Mouse (Mus musculus) testis, postnatal 14 days (tissue): ENCODE results near the gene Trappc10.
"Not testable (repeated sequence)": the region's sequence is repeated elsewhere in the genome, so short reads cannot be mapped to it uniquely, and the experiment has no call there.

Experiments used
- DNase-seq: peaks from one replicate; pipeline ENCODE4 v3.0.0; 2021; ENCODE audit warnings: low spot score

Trappc10 gene

DNA sequence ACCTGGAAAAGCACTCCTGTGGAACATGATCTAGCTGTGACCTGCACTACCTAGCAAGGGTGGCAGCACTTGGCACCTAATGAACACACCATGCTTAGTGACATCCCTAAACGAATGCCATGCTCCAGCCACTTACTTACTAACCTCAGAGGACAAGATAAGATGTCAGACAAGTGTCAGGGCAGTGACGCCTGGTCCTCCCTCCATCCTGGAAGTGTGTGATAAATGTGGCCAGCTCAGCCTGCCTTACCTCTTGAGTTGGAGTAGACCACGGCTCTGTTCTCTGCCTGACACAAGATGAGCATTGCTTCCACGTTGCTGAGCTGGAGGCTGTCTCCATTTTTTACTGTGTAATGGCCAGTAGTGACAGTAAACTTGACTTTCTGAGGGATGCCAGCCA is 43.3 kb downstream of the Trappc10 start:
- no peak for DNase-seq

DNA sequence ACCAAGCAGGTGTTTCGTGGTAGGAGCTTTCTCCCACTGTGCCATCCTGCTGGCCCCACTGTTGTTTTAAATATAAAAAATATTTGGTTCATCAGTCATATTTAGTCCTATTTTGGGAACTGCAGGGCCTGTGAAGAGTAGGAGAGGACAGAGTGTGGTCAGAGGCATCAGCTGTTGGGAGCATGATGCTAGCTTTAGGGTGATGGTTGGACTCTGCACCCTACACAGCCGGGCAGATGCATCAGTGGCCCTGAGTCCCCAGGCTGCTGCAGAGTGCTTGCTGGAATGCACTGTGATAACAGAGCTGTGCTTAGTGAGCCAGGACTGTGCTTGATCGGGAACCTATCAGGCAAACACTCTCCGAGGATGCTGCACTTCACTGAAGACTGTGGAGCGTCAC is 51.5 kb downstream of the Trappc10 start:
- DNase-seq = no peak

DNA sequence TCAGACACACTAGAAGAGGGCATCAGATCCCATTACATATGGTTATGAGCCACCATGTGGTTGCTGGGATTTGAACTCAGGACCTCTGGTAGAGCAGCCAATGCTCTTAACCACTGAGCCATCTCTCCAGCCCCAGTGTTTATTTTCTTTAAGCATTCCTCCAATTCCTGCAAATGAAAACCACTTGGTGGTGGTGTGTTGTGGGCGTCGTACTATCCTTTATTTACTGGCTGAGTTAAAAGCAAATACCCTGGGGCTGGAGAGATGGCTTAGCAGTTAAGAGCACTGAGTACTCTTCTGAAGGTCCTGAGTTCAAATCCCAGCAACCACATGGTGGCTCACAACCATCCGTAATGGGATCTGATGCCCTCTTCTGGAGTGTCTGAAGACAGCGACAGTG is 58.4 kb downstream of the Trappc10 start:
- not testable (repeated sequence) for DNase-seq

DNA sequence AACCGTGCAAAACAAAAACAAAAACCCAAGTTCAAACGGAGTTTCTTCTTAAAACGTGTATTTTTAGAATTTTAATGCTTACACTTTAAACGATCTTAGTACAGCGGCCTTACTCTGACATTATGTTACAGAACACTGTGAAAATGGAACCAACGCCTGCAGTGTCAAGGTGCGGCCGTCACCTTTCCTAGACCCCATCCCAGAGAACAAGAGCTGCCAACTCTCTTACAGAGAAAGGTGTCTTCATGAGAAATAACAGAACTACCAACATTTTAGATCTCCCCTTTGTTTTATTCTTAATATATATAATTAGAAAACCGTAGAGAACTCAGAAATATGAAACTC is 59.1 kb downstream of the Trappc10 start:
- DNase-seq = no peak

DNA sequence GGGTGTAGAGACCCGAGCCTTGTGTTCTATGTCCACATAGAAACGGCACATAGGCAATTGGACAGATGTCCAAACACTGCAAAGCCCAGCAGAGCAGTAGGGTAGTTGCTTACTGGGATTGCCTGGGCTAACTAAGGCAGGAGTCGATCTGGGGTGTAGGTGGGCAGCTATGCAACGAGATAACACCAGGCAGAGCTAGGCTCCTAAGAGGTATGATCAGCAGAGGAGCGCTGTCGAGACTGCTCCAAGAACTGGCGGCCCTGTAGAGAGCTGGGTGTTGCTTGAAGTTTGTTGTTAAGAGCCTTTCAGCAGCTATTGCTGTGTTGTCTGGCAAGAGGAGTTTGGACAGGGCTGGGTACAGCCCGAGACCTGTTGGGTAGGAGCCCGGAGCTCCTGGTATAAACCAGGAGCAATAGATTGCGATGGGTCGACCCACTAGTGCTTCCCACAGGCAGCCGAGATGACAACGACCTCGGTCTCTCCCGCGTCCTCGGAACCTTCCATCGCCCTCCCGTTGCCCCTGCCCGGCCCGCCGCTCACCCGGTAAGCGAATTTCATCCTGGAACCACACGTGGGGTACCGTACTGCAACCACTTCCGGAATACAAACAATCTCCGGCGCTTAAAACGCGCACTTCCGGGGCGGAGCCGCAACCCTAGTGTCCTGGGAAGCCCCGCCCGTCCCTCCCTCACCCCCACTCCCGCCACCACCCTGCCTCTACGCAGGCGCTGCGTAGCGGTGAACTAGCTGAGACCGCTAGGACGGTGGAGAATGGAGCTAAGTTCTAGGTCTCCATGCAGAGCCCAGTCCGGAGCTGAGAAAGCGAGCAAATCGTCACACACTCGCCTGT is 59.7 kb downstream of the Trappc10 start, which contains the start of gene Pwp2:
Pwp2 (minus strand) TSS at position 619 of the 850 bp plus-strand sequence.
- DNase-seq = peak; percentile 89

DNA sequence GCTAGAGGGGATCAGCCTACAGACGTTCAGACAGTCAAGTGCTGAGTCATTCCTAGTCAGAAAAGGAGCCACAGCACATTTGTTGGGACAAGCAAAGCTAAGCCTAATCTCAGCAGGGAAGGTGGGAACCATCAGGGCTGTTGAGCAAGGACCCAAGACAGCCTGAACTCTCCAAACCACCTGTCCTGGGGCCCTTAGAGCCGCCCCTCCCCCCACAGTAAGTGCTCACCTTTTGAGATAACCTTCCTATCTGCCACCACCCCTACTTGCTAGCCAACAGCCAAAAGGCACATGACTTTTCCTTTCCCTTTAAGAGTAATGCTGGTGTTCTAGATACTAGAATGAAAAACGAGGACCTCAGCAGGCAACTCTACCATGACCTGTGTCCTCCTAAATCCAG is 60.9 kb downstream of the Trappc10 start:
- DNase-seq = no peak

DNA sequence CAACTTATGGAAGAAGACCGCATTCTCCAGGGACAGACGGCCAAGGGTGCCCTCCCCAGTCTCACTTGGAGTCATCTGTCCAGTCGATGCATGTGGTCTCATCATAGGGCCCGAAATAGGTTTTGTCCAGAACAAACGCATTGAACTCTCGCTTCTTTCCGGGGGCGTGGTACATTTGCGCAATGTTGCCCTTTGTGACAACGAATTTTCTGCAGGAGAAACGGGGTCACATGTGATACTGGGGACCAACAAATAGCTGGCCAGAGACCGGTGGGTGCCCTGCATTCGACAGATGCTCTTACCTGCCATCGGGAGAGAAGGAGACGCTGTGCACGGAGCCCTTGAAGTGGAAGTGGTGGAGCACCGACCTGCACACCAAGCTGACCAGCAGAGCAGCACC is 62.1 kb downstream of the Trappc10 start:
- DNase-seq = no peak

DNA sequence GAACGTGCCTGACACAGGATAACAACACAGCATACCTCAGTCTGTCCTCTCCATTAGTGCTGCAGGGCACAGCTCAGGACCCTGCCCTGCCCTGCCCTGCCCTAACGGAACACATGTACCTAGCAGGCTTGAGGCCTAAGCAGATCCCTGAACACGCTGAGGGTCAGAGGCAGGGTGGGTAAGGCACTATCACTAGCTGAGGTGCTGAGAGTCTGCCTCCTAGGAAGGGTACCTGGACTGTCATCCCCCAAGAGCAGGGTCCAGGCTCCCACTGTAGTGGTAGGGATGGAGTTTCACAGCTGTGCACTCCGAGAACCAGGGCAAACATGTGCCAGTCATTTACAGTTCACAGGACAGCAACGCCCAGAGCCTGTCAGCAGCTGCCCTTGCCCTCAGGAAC is 70.0 kb downstream of the Trappc10 start:
- no peak for DNase-seq

DNA sequence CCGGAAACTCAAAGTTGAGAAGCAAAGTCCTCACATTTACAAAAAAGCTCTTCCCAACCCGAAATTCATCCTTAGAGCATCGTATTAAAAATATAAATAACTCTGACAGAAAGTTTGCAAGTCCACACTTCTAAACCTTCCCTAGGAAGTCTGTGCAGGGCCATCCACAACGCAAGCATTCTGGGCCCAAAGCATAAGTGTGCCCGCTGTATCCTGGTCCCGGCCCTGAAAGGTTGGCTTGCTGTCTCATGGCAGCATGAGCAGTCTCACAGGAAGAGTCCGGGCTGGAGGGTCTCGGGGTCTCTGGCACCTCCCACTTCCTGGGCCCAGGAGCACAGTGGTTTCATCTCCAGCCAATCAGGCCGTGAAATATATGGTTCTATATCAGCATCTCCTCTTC is 72.9 kb downstream of the Trappc10 start:
- DNase-seq = no peak

DNA sequence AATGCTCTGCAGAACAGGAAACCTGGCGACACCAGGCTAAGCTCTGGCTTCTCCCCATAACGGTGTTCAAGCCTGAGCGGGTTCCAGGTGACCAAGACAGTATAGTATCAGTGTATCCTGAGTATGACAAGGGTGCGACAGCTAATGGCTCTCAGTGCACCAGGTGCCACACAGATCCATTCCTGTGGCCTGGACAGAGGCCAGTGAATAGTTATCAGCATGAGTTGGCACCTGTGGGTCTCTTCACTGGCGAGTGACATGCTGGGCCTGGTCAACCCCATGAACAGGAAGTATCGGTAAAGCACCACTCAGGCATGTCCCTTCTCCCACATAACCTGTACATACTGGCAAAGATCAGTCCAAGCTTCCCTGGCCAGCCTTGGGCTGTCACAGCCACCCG is 73.4 kb downstream of the Trappc10 start:
- DNase-seq = no peak

DNA sequence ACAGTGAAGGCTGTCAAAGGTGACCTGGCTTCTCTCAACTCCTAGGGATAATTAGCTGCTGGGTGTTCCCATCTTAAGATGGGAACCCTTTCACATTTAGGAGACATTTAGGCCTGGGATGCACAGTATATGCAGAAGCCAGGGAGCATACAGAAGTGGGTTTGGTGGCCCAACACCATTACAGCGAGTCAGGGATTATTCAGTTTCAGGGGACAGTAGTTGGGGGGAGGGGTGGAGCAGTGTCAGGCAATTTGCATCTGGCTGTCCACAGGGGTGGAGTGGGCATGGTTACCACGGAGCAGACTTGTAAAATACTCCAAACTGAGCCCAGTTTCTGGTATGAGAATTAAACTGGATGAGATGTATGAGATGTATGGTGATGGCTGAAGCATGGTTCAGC is 74.0 kb downstream of the Trappc10 start:
- no peak for DNase-seq

DNA sequence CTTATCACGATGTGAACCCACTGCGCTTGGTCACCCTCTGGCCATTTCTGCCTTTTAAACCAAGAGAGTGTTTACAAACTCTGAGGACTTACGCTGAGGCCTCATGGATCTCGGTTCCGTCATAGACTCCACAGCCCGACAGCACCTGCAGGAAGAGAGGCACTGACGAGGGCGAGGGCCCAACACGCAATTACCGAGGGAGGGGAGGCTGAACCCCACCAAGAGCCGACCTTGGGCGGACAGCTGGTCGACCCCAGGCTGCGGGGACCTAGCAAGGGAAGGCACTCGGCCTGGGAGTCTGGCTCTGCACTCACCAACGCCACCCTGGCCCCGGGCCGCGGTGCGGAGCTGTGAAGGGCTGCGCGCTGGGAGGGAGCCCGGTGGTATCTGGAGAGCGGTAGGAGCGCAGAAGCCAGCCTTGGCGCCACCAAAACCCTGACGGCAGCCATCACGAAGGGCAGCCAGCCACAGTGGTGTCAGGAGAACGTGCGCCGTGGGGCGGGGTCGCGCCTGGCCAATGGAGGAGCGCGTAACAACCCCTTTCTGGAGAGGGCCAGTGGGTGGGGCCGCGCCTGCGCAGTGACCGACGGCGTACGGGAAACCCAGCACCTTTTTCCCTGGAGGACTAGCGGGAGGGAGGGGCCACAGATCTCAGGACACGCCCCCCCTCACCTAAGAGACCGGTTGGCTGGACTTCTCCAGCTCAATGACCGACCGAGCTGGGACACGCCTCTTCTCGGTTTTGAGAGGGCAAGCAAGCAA is 75.0 kb downstream of the Trappc10 start, which contains the start of gene D10Jhu81e:
D10Jhu81e (minus strand) TSS at position 502 of the 762 bp plus-strand sequence.
- peak; percentile 98 for DNase-seq

DNA sequence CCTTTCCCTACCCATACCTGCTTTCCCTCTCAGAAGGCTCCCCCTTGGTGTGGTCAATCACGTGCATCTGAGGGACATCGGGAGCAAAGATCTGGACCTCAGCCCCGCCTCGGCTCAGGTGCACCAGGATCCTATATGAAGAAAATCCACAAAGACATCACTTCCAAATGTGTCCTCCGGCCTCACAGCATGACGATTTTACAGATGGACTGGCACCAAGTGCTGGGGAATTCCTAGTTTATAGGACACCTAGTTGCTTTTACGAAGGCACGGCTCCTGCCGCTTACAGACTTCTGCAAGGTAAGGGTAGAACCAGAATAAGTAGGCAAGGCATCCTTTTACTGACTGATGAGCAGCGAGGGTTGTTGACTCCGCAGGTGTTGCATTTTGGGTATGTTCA is 75.6 kb downstream of the Trappc10 start:
- no peak for DNase-seq

DNA sequence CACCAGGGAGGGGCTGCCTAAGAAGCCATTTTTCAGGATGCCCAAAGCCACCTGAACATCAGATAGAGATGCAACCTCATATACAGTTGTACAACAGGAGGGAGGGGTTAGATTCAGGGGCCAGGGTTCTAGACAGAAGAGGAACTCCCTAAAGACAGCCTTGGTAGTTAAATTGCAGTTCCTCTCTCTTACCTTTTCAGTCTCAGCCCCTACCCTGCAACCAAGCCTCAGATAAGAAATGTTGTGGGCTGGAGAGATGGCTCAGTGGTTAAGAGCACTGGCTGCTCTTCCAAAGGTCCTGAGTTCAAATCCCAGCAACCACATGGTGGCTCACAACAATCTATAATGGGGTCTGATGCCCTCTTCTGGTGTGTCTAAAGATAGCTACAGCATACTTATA is 76.7 kb downstream of the Trappc10 start:
- no peak for DNase-seq

DNA sequence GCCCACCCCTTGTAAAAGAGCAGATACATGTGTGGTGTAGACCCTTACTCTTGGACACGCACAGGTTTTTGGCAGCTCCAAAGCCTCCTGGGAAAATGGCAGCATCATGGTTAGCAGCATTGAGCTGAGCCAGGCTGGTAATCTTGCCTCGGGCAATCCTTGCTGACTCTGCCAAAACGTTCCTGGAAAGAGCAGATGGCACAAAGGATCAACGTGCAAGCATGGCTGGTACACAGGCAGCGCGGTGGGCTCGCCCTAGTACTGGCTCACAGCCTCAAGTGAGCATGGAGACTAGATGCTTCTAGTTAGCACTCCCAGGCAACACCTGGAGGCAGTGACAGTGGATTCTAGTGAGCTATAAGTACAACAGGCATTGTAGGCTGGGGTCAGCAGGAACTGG is 77.1 kb downstream of the Trappc10 start:
- no peak for DNase-seq

DNA sequence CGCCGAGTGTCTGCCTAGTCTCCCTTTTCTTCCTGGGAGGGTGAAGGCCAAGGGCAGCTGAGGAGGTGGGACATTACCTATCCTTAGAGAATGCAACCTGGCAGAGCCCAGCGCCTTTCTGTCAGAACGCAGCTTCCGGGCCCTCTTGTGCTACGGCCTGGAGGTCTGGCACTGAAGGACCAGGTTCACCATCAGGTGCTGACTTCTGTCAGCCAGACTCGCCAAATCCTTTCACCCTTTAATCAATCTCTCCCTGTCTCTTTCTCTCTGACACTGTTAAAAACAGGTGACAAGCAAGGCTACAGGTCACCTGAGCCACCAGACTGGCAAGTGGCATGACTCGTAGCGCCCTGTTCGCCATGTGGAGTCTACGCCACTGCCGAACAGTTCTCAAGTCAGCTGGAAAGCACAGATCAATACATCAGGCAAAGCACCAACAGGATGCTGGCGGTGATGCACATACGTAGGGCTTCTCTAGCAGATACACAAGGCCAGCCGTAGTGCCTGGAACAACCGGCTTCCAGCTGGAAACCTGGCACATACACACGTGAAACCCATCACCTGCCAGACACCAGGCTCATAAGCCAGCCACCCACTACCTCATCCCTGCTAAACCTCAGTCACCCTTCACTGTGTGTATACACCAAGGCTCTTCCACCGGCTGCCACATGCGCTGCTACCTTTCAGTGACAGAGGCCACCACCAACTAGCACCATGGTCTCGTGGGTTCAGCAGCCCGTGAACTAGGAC is 79.0 kb downstream of the Trappc10 start:
- DNase-seq = no peak

DNA sequence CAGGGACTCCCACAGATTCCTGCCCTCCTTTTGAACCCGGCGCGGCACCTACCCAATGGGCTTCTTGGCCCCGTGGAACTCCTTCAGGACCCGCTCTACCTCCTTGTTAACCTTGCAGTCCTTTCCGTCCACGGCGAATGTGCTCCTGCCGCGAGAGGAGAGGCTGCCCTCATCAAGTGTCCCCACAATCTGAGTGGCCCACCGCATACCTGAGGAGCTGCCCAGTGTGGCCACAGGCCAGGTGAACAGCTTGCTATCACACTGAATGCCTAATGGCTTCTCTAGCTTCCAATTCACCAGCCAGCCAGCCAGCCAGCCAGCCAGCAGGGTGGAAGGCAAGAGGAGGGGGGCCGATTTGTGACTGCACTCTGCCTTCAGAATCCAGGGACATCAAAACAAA is 79.7 kb downstream of the Trappc10 start:
- DNase-seq = no peak

DNA sequence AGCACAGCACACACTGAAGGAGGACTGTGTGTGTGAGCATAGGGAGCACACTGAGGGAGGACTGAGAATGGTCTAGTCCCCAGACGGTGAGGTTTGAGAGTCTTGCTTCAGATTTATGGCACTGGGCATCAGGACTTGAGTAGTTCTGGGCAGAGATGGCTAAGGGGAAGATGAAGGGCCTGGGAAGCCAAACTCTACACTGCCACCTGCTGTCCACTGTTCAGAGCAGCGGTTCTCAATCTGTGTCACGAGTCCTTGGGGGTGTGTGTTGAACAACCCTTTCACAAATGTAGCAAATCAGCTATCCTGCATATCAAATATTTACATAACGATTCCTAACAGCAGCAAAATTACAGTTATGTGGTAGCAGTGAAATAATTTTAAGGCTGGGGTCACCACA is 80.5 kb downstream of the Trappc10 start:
- no peak for DNase-seq

DNA sequence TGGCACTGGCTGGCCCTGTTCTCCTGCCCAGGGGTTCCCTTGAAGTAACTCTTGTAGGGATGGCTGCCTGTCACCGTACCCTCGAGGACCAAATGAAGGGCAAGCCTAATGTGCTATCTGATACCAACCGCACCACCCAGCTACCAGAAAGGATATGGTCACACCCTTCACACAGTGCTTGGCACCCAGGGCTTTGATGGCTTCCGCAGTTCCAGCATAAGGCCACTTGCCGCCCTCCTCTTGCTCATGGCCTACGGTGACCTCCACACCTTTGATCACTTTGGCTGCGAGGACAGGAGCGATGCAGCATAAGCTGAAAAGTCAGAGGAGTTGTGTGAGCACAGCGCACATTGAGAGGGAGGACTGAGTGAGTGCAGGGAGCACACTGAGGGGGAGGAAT is 81.2 kb downstream of the Trappc10 start:
- DNase-seq = no peak

DNA sequence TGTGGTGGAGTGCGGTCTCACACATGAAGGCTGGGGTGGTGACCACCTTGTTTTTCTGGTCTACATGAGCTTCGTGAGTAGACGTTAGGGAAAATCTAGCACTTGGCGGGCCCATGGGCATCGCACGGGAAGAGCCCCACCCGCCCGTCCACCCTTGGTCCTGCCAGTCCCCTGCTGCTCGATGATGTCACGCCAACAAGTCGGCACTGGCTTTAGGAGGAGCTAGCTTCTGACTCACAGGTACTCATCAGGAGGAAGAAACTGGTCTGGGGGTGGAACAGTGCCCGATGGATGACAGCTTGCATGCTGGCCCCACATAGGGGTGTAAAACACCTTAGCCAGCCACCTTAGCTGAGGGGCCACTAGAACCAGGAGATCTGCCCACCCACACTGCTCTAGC is 81.8 kb downstream of the Trappc10 start:
- no peak for DNase-seq

DNA sequence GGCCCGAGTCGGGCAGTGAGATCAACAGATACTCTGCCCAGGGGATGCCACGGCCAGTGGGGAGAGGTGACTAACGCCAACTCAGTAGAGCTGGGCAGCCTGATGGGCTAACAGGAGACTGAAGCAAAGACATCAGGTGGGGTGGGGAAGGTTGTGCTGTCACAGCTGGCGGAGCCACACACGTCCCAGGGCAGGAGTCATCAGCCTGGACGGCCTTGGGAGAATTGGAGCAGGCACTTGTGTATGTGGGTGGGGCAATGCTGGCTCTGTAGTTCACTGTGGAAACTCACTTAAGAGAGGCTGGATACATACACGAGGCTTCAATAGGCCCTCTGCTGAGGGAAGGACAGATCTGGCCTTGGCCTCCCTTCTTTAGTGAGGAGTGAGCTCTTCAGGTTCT is 83.3 kb downstream of the Trappc10 start:
- DNase-seq = no peak

DNA sequence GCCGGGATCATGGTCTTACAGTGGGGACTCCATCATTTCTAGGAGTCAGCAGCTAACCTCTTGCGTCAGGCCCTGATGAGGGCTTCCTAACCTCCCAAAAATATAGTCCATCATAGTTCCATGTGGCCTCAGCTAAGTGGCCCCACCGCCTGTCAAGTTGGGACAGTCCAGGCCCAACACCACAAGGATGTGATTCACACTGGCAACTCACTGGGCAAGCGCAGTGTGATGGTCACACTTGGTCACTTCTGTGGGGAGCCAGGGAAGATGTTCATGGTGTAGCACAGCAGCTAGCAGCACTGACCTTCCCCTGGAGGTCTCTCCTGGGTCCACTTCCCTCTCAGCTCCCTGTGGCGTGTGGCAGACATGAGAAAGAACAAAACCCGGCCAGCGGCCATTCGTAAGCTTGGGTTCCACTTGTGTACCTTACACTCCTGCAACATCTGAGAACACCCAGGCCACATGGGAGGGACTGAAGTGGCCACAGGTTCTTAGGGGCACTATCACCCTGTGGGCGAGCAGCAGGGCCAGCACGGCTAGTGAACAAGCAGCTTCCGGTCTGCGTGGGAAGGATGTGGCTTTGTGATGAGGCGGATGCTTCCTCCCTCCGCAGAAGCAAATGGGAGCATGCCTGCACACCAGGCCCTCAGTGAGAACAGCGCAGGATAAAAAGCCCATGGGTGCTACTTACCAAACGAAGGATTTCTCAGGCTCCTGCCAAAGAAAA is 83.9 kb downstream of the Trappc10 start:
- DNase-seq = no peak
